Mouse (Mus musculus) ovary, postnatal 36 days (tissue): ENCODE measurements around the gene Cib2.
"Not testable (repeated sequence)": the region's sequence is repeated elsewhere in the genome, so short reads cannot be mapped to it uniquely, and the experiment has no call there.

Source experiments
- DNase-seq: peaks from one replicate; pipeline ENCODE4 v3.0.0; 2022; ENCODE audit warnings: low spot score, mixed read lengths

Gene Cib2

GRCm38 (mm10) chr9:54559771-54560471 lies at the start of gene Cib2:
TSS of gene Cib2 (minus strand) at chr9:54560218.
- peak; percentile 85 for DNase-seq

- peak; percentile 57 for DNase-seq
These were observed 44.9 kb upstream of the Cib2 start for GRCm38 (mm10) chr9:54604886-54605285.

- no peak for DNase-seq
These were observed 44.2 kb upstream of the Cib2 start for GRCm38 (mm10) chr9:54604131-54604654.

GRCm38 (mm10) chr9:54602916-54603315 lies 42.9 kb upstream of the Cib2 start:
- DNase-seq = no peak

GRCm38 (mm10) chr9:54602386-54602785 lies 42.4 kb upstream of the Cib2 start:
- no peak for DNase-seq

- DNase-seq = no peak
These were observed 36.9 kb upstream of the Cib2 start for GRCm38 (mm10) chr9:54596752-54597465.

- not testable (repeated sequence) for DNase-seq
These were observed 33.6 kb upstream of the Cib2 start for GRCm38 (mm10) chr9:54593652-54594051.

GRCm38 (mm10) chr9:54587863-54588262 lies 27.8 kb upstream of the Cib2 start:
- DNase-seq = no peak

GRCm38 (mm10) chr9:54586199-54587061 lies 26.4 kb upstream of the Cib2 start, which contains the start of gene Idh3a:
TSS of gene Idh3a (plus strand) at chr9:54586334.
- DNase-seq = peak; percentile 99

GRCm38 (mm10) chr9:54585839-54586198 lies 25.8 kb upstream of the Cib2 start:
- DNase-seq = no peak

GRCm38 (mm10) chr9:54584127-54584526 lies 24.1 kb upstream of the Cib2 start:
- not testable (repeated sequence) for DNase-seq

- DNase-seq = no peak
These were observed 23.7 kb upstream of the Cib2 start for GRCm38 (mm10) chr9:54583712-54584111.

GRCm38 (mm10) chr9:54571130-54571839 lies 11.3 kb upstream of the Cib2 start:
- DNase-seq = no peak

- DNase-seq = no peak
These were observed 8.7 kb upstream of the Cib2 start for GRCm38 (mm10) chr9:54568732-54569131.

GRCm38 (mm10) chr9:54566958-54567357 lies 6.9 kb upstream of the Cib2 start:
- DNase-seq = no peak

- no peak for DNase-seq
These were observed 998 bp upstream of the Cib2 start for GRCm38 (mm10) chr9:54560831-54561601.

GRCm38 (mm10) chr9:54558731-54559130 lies 1.3 kb downstream of the Cib2 start:
- DNase-seq = no peak

GRCm38 (mm10) chr9:54555044-54555443 lies 5.0 kb downstream of the Cib2 start:
- DNase-seq = no peak

- no peak for DNase-seq
These were observed 7.6 kb downstream of the Cib2 start for GRCm38 (mm10) chr9:54552409-54552808.

GRCm38 (mm10) chr9:54549433-54549832 lies 10.6 kb downstream of the Cib2 start:
- no peak for DNase-seq

GRCm38 (mm10) chr9:54547536-54547935 lies 12.5 kb downstream of the Cib2 start:
- DNase-seq = peak; percentile 63
